Mouse (Mus musculus): ENCODE results near the gene Klk8.

GRCm38 (mm10) chr7:43752806-43753205 lies 44.6 kb upstream of the Klk8 start:
- TF ChIP-seq CTCF (conservative IDR thresholded peaks at IDR 0.05; ENCODE audit: low read length) (no peak), NANOG (IDR thresholded peaks at IDR 0.05; ENCODE audit: borderline replicate concordance, low read length) (no peak), POU5F1 (IDR thresholded peaks at IDR 0.05; ENCODE audit: borderline replicate concordance, low read length) (no peak)

Data from E14TG2a.4 (cell line).